Mouse (Mus musculus) embryonic fibroblast, embryonic 13.5 days (primary cell): ENCODE data around the gene Garnl3. TPM values are rescaled to one million over a fixed set of nuclear protein-coding genes. Genes with fewer than 3 reads are reported as not detected.
"Not testable (repeated sequence)": the region's sequence is repeated elsewhere in the genome, so short reads cannot be mapped to it uniquely, and the experiment has no call there.

Experiments
- H3K27ac ChIP-seq: 2 replicates; pipeline ENCODE4 v1.5.1; 2012; ENCODE audit warnings: low read length, control low read depth, inconsistent platforms; ENCODE audit not compliant: insufficient read depth
- H3K4me1 ChIP-seq: 2 replicates; pipeline ENCODE4 v1.6.1; 2011; ENCODE audit warnings: low read length; ENCODE audit not compliant: control insufficient read depth, insufficient read depth
- H3K4me3 ChIP-seq: 2 replicates; pipeline ENCODE4 v1.5.1; 2011; ENCODE audit warnings: mild to moderate bottlenecking, control low read depth, low read length; ENCODE audit not compliant: insufficient read depth
- CTCF ChIP-seq: IDR thresholded peaks from 2 replicates; pipeline ENCODE4 v1.5.1; 2011; ENCODE audit warnings: mild to moderate bottlenecking, control low read depth, low read length, moderate library complexity, borderline replicate concordance; ENCODE audit not compliant: insufficient read depth
- POLR2A ChIP-seq: IDR thresholded peaks from 2 replicates; pipeline ENCODE4 v1.6.1; 2011; ENCODE audit warnings: low read depth, mild to moderate bottlenecking, control low read depth, low read length, moderate library complexity
- polyA plus RNA-seq: library from polyadenylated mRNA; stranded (reverse); fragments of >200 nt; gene quantifications from 2 replicates; pipeline ENCODE4 v1.2.4, GENCODE M21; 2011; ENCODE audit warnings: low read depth; ENCODE audit not compliant: missing spikeins, insufficient read length

Garnl3 gene
- polyA plus RNA-seq, 1 experiment: 11.9 TPM

DNA sequence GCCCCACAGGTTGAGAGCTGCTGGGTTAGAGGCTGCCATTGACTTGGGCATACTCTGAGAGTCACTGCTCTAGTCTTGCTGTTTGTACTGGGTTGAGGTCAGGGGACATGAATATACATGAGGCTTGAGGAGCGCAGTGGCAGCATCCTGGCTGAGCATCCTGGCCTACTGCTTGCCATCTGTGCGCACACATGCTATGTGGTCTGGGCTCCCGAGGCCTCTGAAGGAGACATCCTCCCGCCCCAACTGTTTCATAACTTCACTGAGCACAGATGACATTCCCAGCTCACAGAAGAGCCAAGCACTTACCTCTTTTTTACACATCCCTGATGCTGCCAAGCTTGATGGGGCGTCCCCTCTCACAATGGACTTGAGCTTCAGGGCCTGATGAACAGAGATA, 116.6 kb downstream of the Garnl3 start:
- no peaks in the 10 kb centered on the region for H3K4me1 ChIP-seq
- TF ChIP-seq CTCF (no peak), POLR2A (no peak)
- H3K27ac ChIP-seq: no peak overlapping the region
- H3K4me3 ChIP-seq: no peak overlapping the region

DNA sequence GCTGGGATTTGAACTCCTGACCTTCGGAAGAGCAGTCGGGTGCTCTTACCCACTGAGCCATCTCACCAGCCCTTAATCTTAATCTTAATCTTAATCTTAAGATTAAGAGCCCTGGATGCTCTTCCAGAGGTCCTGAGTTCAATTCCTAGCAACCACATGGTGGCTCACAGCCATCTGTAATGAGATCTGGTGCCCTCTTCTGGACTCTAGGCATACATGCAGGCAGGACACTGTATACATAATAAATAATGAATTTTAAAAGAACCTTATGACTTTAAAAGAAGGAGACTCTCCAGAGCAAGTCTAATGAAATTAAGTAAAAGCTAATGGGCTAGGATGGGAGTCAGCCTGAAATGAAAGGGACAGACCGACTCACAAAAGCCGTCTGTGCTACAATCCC, 122.4 kb downstream of the Garnl3 start:
- H3K27ac ChIP-seq, H3K4me1 ChIP-seq, H3K4me3 ChIP-seq: not testable (repeated sequence)

DNA sequence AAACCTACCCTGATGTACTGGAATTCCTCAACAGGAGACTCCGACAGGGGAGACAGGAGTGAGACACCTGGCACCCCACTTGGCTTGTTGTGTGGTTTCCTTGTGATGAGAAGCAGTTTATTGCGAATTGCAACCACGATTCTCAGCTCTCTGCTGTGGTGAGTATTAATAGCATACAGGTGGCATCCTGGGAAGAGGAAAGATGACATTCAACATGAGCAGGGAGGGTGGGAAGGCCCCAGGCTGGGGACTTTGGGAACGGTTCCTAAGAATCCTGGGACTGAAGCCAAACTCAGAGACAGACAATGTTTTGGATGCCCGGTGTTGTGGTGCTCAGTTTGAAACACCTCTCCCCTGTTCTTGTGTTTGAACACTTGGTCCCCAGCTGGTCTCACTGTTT, 126.4 kb downstream of the Garnl3 start:
- no peak overlapping the region for H3K4me3 ChIP-seq
- TF ChIP-seq CTCF: no peak
- no peak for TF ChIP-seq POLR2A
- H3K27ac ChIP-seq: no peak overlapping the region
- H3K4me1 ChIP-seq: no peaks in the 10 kb centered on the region

DNA sequence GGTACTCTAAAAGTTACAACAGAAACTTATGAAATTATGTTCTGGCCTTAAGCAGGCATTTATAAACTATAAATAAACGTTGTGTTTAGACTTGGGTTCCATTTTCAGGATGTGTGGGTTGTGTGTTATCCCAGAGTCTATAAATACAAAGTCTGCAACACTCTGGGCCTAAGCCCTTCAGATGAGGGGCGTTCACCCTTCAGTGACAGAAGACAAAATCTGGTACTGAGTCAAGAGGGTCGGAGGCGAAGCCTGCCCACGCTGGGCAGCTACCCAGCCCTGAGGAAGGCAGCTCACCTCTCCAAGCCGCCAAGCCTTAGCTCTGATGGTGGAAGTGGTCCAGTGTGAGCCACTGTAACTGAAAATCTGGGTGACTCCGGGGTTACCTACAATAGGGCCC, 129.3 kb downstream of the Garnl3 start:
- Histone ChIP-seq H3K27ac (no peak overlapping the region), H3K4me1 (no peaks in the 10 kb centered on the region), H3K4me3 (no peak overlapping the region)
- TF ChIP-seq POLR2A: no peak
- no peak for TF ChIP-seq CTCF

DNA sequence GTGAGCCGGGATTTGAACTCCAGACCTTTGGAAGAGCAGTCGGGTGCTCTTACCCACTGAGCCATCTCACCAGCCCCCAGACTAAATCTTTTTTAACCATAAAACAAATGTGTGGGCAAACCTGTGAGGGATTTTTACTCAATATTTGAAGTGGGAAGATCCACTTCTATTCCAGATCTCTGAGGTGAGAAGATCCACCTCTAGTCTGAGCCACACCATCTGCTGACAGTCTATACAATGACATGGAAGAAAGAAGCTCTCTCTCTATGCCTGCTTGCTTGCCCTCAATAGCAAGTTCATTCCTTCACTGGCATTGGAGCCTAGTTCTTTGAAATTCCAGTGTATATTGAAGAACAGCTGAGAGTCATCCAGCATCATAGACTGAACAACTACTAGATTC, 131.7 kb downstream of the Garnl3 start:
- TF ChIP-seq POLR2A (no peak), CTCF (no peak)

DNA sequence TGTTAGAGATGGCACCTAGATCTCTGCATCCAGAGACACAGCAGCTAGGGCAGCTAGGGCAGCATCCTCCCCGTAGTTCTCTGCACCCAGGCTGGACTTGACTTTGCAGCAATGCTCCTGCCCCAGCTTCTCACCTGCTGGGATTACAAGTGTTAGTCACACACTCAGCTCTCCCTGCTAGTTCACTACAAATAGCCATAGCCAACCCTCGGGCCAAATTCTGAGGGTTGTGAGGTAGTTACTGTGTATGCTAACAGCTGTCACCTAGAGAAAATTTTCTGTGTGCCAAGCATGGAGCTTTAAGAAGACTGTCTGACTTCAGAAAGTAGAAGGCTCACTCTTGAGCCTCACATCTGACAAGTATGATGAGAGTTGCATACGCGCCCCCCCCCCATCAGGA, 133.7 kb downstream of the Garnl3 start:
- no peaks in the 10 kb centered on the region for H3K4me1 ChIP-seq

More for the DNA sequence above, 131.7 kb downstream of the Garnl3 start:
- Histone ChIP-seq H3K4me3 (no peak overlapping the region), H3K4me1 (no peaks in the 10 kb centered on the region), H3K27ac (no peak overlapping the region)

DNA sequence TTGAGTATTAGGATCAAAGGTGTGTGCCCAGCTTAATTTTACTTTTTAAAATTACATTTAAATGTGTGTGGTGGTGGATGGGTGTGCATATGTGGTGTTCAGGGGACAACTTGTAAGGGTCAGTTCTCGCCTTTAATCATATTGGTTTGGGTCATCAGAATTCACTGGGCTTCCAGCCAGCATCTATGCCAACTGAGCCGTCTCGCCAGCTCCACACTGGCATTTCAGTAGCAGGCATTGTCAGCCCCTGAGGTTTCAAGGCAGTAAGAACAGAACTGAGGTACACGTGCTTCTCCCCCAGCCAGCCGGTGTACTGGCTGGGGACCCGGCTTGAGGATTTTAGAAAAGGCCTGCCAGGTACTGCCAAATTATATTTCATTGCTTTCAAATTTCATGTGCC, 134.4 kb downstream of the Garnl3 start:
- TF ChIP-seq CTCF (no peak), POLR2A (no peak)
- Histone ChIP-seq H3K4me1 (no peaks in the 10 kb centered on the region), H3K27ac (no peak overlapping the region), H3K4me3 (no peak overlapping the region)

More for the DNA sequence above, 133.7 kb downstream of the Garnl3 start:
- Histone ChIP-seq H3K4me3 (no peak overlapping the region), H3K27ac (no peak overlapping the region)
- TF ChIP-seq CTCF: no peak
- no peak for TF ChIP-seq POLR2A

DNA sequence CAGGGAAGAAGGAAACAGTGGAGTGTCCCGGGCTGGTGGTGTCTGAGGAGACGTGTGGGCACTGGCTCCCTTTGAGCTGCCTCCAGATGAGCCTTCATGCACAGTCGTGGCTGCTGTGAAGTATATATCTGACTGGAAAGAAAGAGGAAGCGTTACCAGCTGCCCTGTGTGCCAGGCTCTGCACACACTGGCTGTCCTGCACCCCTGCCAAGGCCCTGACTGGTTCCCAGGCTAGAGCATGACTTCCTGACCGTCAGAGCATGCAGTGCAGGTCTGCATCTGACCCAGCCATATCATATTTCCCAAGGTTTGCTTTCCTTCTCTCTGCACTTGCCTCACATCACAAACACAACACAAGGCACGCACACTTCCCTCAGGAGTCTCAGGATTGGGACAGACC, 139.3 kb downstream of the Garnl3 start:
- TF ChIP-seq CTCF: no peak
- TF ChIP-seq POLR2A: no peak
- H3K27ac ChIP-seq: no peak overlapping the region
- no peaks in the 10 kb centered on the region for H3K4me1 ChIP-seq
- H3K4me3 ChIP-seq: no peak overlapping the region

DNA sequence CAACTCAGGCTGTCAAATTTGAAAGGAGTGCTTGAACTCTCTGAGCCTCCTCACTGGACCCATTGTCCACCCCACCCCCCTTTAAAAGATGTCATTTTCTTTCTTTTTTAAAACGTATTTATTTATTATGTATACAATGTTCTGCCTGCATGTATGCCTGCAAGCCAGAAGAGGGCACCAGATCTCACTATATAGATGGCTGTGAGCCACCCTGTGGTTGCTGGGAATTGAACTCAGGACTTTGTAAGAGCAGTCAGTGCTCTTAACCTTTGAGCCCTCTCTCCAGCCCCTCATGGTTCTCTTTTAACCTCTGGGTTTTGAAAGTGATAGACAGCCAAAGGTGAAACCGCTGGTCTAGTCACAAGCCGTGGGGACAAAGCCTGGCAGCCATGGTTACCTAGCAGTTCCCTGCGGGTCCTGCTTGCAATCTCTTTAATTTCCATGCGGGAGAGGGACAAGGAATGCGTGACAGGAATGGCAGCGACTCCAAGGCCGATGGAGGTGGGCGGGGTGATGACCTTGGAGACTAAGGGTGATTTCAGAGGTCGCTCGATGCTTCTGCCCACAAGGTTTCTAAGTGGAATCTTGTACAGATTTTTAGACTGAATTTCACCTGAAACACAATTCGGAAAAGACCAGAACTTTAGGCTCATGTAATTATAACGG, 141.2 kb downstream of the Garnl3 start:
- Histone ChIP-seq H3K4me1 (no peaks in the 10 kb centered on the region), H3K27ac (no peak overlapping the region), H3K4me3 (no peak overlapping the region)
- TF ChIP-seq CTCF (no peak; the same call in 1 of the 2 replicates), POLR2A (no peak)

DNA sequence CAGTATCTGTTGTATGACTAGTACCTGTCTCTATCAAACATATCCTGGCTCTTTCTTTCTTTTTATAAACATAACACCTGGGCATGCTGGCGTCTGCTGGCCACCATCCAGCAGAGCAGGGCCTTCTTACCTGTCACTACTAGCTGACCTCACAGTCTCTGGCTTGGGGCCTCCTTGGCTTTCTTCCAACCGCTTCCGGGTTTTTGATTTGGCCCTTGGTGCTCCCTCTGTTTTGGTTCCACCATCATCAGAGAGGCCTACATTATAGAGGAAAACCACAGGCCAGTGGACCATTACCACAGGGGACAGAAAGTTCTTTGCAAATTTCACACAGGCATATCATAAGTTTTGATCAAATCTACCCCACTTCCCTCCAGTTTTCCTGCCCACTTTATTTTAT, 142.1 kb downstream of the Garnl3 start:
- H3K4me1 ChIP-seq: no peaks in the 10 kb centered on the region
- no peak overlapping the region for H3K27ac ChIP-seq
- TF ChIP-seq POLR2A (no peak), CTCF (no peak)
- H3K4me3 ChIP-seq: no peak overlapping the region

DNA sequence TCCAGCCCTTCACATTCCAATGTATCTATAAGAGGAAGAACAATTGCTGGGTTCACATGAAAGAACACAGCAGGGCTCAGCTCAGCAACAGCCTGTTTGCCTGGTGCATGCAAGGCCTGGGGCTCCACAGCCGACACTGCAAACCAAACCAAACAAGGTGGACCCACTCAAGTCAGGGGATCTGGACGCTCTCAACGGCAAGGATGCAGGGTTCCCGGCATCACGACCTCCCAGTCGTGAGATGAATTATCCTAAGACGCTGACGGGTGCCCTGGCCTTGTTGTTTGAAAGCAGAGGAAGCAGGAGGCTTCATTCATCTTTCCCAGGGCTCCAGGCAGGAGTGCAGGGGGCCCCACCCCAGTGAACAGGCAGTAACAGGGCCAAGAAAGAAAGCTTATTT, 145.6 kb downstream of the Garnl3 start:
- TF ChIP-seq CTCF: no peak
- no peak for TF ChIP-seq POLR2A
- Histone ChIP-seq H3K4me3 (no peak overlapping the region), H3K27ac (no peak overlapping the region), H3K4me1 (no peaks in the 10 kb centered on the region)
